Mouse (Mus musculus): ENCODE results near the gene Tomm22. TPM values are rescaled to one million over a fixed set of nuclear protein-coding genes. Genes with fewer than 3 reads are reported as not detected.

Gene Tomm22
- polyA plus RNA-seq, 1 experiment from 2014 or later = 301 TPM

DNA sequence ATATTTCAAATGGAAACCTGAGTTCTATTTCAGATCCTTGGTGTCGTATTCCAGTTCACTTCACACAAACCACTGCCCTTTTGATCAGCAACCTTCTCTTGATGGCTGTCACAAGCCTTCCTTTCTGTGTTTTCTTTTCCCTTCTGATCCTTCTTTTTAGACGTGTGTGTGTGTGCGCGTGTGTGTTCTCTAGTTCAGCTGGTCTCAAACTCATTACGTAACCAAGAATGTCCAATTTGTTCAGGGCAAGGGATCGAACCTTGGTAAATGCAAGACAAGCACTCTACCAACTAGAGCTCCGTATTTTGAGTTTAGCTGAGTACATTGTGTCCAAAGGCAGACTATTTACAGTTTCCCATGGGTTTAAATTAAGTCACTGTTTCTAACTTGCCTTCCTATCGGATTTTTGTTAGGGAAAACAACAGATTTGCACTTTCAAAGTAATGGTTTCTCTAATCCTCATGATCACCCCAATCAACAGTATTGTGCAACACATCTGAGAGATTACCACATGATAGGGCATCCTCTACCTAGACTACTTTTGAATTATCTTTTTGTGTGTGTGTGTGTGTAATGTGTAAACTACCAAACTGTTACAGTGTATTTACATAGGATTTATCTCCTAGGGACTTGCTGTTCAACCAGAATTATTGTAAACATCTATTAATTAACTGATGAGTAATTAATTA is 17.8 kb downstream of the Tomm22 start:
- DNase-seq (ENCODE audit: low spot score) = no peak
- H3K27me3 ChIP-seq (ENCODE audit: insufficient read depth, poor library complexity, severe bottlenecking) = no peaks in the 10 kb centered on the region
- peaks cover 84% of the 10 kb centered on the region for H3K4me1 ChIP-seq (replicated peaks)
- H3K27ac ChIP-seq = peak overlapping the region; percentile 96
- WGBS = 6% methylated on average over 8 of the region's 8 CpGs
- H3K4me3 ChIP-seq = peak overlapping the region; percentile 97
- H3K36me3 ChIP-seq = 0 out of 2 replicates have a peak, but pooled peaks cover 4% of the 10 kb centered on the region
- H3K9me3 ChIP-seq = no peaks in the 10 kb centered on the region

DNA sequence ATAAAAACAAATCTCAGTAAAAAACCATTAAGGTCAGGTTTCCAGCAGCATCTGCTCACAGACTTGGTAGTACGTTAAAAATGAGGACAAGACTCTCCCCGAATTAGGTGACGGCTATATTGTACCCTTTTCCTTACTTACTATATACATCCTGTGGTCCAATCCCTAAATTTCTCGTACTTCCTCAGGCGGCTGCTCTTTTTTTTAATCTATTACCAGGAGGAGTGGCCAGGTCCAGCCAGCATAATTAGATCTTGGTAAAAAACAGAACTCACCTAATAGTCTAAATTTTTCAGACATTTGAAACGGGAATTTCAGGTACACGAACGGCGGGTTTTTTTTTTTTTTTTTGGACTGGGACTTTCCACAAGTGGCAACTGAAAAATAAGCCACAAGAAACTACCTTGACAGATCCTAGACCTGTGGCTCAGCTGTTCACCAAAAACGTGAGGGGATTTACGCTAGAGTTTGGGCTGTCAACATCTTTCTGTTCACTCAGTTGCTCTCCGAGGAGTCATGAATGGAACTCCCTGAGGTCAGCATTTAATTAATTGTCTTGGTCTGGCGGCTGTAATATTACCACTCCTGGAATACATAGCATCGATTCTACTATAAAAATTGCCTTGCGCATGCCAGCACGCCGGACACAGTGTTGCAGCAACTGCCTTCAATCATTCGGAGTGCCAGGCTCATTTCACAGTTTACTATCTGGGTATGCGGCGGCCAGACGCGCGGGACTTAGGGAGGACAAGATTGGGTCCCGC is 19.2 kb downstream of the Tomm22 start:
- WGBS = 16% methylated on average over 24 of the region's 24 CpGs
- Histone ChIP-seq H3K4me1 (replicated peaks) (peaks cover 75% of the 10 kb centered on the region), H3K9me3 (no peaks in the 10 kb centered on the region), H3K27ac (peak overlapping the region; percentile 93), H3K36me3 (peaks cover 15% of the 10 kb centered on the region), H3K27me3 (ENCODE audit: insufficient read depth, poor library complexity, severe bottlenecking) (no peaks in the 10 kb centered on the region), H3K4me3 (peak overlapping the region; percentile 97)
- no peak for DNase-seq (ENCODE audit: low spot score)

DNA sequence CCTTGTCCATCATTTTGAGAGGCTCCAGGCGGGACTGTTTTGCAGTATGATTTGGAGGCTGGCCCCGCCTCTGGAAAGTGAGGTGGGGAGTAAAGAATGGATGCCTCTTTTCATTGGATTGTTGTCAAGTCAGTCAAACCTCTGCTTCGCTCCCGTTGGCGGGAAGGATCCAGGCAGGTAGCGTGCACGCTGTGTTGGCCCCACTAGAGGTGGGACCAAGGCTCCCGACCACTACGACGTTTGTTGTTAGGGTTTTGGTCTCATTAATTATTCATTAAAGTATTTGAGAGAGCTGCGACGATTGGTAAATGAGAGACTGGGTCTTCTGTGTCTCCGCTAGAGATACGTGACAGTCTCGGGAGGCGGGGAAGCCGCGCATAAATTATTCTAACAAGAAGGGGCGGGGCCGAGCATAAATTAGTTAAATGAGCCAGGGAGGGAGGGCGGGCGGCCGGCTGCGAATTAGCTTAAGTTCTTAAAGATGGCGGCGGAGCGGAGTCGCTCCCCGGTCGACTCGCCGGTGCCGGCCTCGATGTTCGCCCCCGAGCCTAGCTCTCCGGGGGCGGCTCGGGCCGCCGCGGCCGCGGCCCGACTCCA is 19.9 kb downstream of the Tomm22 start, which contains the start of gene Gtpbp1:
Gene Gtpbp1 (plus strand): TSS at position 420 of the 597 bp plus-strand sequence.
- Histone ChIP-seq H3K9me3 (no peaks in the 10 kb centered on the region), H3K4me1 (replicated peaks) (peaks cover 69% of the 10 kb centered on the region), H3K27me3 (ENCODE audit: insufficient read depth, poor library complexity, severe bottlenecking) (no peaks in the 10 kb centered on the region), H3K4me3 (peak within 1 kb of the TSS; percentile 97), H3K27ac (peak within 1 kb of the TSS; percentile 93), H3K36me3 (peaks cover 20% of the 10 kb centered on the region)
- under 1% methylated on average over 45 of the region's 45 CpGs for WGBS
- DNase-seq (ENCODE audit: low spot score) = peak; percentile 96

DNA sequence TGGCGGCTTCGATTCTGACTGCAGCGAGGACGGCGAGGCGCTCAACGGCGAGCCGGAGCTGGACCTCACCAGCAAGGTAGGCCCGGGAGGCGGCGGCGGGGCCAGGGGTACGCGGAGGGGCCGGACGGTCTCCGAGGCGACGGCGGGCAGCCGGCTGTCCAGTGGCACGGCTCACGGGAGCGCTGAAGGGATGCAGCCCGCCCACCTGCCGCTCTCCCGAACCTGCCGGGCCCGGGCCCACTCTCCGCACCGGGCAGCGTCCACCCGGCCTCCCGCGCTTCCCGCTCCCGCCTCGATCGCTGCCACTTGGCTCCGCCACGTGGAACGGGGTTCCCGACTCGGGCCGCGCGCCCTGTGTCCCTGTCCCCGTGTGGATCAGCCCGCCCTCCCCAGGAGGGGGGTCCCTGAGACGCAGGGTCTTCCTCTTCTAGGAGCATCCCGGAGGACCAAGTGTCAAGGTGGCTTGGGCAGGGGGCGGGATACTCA is 20.4 kb downstream of the Tomm22 start:
- Histone ChIP-seq H3K4me3 (peak overlapping the region; percentile 97), H3K27ac (peak overlapping the region; percentile 93), H3K4me1 (replicated peaks) (peaks cover 63% of the 10 kb centered on the region), H3K9me3 (no peaks in the 10 kb centered on the region), H3K36me3 (peaks cover 23% of the 10 kb centered on the region), H3K27me3 (ENCODE audit: insufficient read depth, poor library complexity, severe bottlenecking) (no peaks in the 10 kb centered on the region)
- WGBS = under 1% methylated on average over 53 of the region's 53 CpGs
- DNase-seq (ENCODE audit: low spot score) = no peak

DNA sequence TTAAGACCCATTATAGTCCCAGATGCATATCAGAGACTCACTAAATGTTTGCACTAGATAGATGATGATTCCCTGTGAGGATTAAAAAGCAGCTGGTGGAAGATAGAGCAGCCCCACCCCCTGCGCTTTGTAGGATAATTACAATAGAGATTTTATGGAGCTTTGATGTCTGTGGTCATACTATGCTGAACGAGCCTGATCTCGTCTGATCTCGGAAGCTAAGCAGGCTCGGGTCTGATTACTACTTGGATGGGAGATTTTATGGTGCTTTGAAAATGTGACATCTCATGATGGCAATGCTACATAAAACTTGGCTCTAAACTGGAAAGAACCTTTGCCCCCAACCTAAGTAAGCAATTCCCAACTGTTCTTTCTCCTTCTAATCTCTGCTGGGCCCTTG is 21.7 kb downstream of the Tomm22 start:
- Histone ChIP-seq H3K27ac (no peak overlapping the region), H3K4me3 (peak overlapping the region; percentile 97), H3K36me3 (peaks cover 36% of the 10 kb centered on the region), H3K4me1 (replicated peaks) (peaks cover 62% of the 10 kb centered on the region), H3K27me3 (ENCODE audit: insufficient read depth, poor library complexity, severe bottlenecking) (no peaks in the 10 kb centered on the region), H3K9me3 (no peaks in the 10 kb centered on the region)
- DNase-seq (ENCODE audit: low spot score) = no peak
- 90% methylated on average over 5 of the region's 5 CpGs for WGBS

DNA sequence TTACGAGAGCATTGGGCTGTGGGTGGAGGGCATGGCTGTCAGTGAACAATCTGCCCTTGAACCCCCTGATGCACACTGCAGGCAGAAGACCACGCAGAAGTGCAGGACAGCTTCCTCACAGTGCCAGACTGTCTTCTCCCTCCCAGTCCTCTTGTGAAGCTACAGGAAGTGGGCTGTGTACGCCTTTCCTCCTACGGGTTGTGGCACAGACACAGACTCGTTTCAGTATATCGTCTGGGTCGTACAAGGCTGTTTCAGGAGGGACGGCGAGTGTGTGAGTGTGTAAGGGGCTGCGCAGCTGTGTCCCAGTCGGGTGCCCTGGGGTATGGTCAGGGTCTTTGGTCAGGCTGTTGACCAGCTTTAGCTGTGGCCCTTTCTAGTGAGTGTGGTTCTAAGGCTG is 23.1 kb downstream of the Tomm22 start:
- peaks cover 37% of the 10 kb centered on the region for H3K36me3 ChIP-seq
- H3K27ac ChIP-seq = peak overlapping the region; percentile 35
- peaks cover 55% of the 10 kb centered on the region for H3K4me1 ChIP-seq (replicated peaks)
- H3K9me3 ChIP-seq = no peaks in the 10 kb centered on the region
- H3K27me3 ChIP-seq (ENCODE audit: insufficient read depth, poor library complexity, severe bottlenecking) = no peaks in the 10 kb centered on the region
- WGBS = 87% methylated on average over 11 of the region's 11 CpGs
- H3K4me3 ChIP-seq = peak overlapping the region; percentile 18; the same call in 1 of the 2 replicates
- DNase-seq (ENCODE audit: low spot score) = no peak

DNA sequence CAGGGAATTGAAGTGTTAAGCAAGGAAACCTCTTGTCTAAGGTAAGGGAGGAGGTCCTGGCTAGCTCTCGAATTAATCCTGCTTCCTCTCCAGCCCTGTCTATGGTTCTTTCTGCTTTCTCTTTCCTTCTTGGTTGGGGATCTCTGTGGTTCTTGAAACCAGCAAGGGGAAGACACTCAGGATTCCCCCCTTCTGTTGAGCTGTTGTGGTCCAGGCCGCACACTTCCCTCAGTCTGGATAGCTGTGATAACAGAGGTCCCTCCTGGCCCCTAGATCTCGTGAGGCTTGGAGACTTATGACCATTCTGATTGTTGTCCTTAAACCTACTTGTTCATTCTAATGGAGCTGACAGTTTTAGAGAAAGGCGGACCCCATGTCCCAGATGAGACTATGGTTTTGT is 23.9 kb downstream of the Tomm22 start:
- H3K9me3 ChIP-seq = no peaks in the 10 kb centered on the region
- peaks cover 42% of the 10 kb centered on the region for H3K36me3 ChIP-seq
- H3K4me3 ChIP-seq = no peak overlapping the region
- H3K27me3 ChIP-seq (ENCODE audit: insufficient read depth, poor library complexity, severe bottlenecking) = no peaks in the 10 kb centered on the region
- H3K27ac ChIP-seq = no peak overlapping the region
- 90% methylated on average over 4 of the region's 4 CpGs for WGBS
- H3K4me1 ChIP-seq (replicated peaks) = peaks cover 52% of the 10 kb centered on the region
- DNase-seq (ENCODE audit: low spot score) = no peak

DNA sequence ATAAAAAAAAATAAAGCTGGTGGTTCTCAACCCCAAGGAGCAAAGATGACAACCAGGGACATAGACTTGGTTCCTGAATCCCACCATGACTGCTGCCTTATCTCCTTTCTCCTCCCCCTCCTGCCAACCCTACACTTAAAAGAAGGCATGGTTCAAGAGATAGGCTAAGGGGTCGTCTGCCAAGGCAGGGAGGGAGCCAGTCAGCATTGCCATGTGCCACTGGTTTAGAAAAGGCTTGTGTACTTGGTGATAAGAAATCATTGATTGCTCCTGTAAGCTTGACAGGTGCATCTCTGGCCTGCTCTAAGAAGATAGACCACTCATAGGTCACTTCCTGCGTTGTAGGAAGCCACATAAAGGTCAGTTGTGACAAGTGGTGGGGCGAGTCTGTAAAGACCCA is 24.9 kb downstream of the Tomm22 start:
- no peak overlapping the region for H3K4me3 ChIP-seq
- H3K27me3 ChIP-seq (ENCODE audit: insufficient read depth, poor library complexity, severe bottlenecking) = no peaks in the 10 kb centered on the region
- H3K4me1 ChIP-seq (replicated peaks) = peaks cover 44% of the 10 kb centered on the region
- DNase-seq (ENCODE audit: low spot score) = no peak
- WGBS = 73% methylated on average over 3 of the region's 3 CpGs
- no peaks in the 10 kb centered on the region for H3K9me3 ChIP-seq
- peaks cover 44% of the 10 kb centered on the region for H3K36me3 ChIP-seq
- H3K27ac ChIP-seq = no peak overlapping the region

DNA sequence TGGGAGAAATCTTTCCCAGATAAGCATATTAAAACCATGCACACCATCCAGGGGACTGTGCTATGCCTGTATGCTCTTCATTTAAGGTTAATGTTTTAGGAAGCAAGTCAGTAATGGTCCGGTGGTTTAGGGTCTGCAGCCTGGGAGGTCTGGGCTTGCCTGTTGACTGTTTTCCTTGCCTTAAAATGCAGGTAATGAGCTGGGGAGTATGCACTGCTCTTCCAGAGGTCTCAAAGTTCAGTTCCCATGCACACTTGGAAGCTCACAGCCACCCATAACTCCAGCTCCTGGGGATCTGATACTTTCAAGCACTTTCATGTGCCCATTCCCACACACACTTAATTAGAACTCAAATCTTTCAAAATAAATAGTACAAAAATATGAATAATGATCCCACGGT is 25.8 kb downstream of the Tomm22 start:
- Histone ChIP-seq H3K9me3 (no peaks in the 10 kb centered on the region), H3K4me1 (replicated peaks) (peaks cover 40% of the 10 kb centered on the region), H3K27ac (no peak overlapping the region), H3K36me3 (peaks cover 44% of the 10 kb centered on the region), H3K27me3 (ENCODE audit: insufficient read depth, poor library complexity, severe bottlenecking) (no peaks in the 10 kb centered on the region), H3K4me3 (no peak overlapping the region)
- 92% methylated on average over 2 of the region's 2 CpGs for WGBS
- no peak for DNase-seq (ENCODE audit: low spot score)

DNA sequence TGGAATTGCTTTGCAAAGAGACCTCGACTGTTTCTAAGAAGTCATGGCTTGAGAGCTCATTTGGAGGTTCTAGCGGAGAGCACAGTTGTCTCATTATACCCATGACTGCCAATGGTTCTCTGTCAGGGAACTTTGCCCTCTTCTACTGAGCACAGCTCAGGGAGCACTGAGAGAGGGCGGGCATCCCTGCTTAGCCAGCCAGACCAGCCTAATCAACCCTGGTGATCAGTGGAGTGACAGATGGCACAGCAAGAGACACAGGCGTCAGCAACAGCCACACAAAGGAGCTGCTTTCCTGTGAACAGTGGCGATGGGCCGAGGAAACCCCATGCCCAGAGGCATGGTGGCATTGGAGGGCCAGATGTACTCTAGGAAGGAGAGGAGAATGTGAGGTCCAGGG is 26.4 kb downstream of the Tomm22 start:
- peak overlapping the region; percentile 29; the same call in 1 of the 2 replicates for H3K27ac ChIP-seq
- no peak overlapping the region for H3K4me3 ChIP-seq
- peaks cover 35% of the 10 kb centered on the region for H3K4me1 ChIP-seq (replicated peaks)
- 77% methylated on average over 6 of the region's 6 CpGs for WGBS
- no peaks in the 10 kb centered on the region for H3K9me3 ChIP-seq
- H3K36me3 ChIP-seq = peaks cover 44% of the 10 kb centered on the region
- no peak for DNase-seq (ENCODE audit: low spot score)
- H3K27me3 ChIP-seq (ENCODE audit: insufficient read depth, poor library complexity, severe bottlenecking) = no peaks in the 10 kb centered on the region

DNA sequence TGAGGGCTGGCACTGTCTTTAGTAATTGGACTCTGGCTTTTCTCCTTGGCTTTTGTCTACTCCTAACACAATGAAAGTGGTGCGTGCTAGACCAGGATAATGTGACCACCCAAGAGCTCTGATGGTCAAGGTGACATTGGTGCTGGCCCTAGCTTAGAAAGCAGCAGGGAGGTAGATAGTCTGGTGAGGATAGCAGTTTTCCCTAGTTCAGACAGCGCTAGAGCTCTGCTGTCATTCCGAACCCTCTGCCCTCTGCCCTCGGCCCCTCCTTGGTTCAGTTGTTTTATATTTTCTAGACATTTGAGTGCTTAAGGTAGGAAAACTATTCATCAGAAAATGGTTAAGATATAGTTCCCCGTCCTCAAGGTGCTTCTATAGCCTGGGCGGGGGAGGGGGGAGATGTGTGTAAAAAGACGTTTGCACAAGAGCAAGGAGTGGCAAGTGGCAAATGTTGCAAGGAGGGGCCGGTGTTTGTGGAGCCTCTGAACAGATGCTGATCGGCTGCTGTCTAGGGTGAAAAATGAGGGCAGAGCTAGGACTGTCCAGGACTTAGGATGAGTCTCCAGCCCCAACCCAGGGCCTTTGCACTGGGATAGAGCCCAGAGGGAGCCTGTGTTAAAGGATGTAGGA is 27.0 kb downstream of the Tomm22 start:
- Histone ChIP-seq H3K4me1 (replicated peaks) (peaks cover 28% of the 10 kb centered on the region), H3K4me3 (no peak overlapping the region), H3K9me3 (no peaks in the 10 kb centered on the region), H3K27me3 (ENCODE audit: insufficient read depth, poor library complexity, severe bottlenecking) (no peaks in the 10 kb centered on the region), H3K27ac (no peak overlapping the region), H3K36me3 (peaks cover 44% of the 10 kb centered on the region)
- 82% methylated on average over 9 of the region's 9 CpGs for WGBS
- no peak for DNase-seq (ENCODE audit: low spot score)

DNA sequence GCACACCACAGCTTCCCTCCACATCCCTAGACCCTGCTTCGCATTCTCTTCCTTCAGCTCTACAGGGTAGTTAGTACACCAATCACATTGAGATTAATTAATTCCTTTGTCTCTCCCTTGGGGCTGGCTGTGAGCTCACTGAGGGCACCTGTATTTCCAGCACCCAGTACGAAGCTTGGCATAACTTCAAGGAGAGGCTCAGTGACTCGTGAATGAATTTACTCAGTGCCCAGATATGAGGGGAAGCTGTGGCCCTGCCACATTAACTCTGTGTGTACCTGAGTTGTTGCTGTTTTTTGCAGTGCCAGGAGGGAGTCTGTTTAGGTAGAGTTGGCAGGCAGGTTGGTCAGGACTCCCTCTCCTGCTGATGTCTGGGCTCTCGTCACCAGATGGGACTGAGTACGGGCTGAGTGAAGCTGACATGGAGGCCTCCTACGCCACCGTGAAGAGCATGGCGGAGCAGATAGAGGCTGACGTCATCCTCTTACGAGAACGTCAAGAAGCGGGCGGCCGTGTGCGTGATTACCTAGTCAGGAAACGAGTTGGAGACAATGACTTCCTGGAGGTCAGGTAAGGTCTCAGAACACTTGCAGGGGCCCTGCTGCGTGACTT is 36.0 kb downstream of the Tomm22 start:
- whole genome bisulfite sequencing = 94% methylated on average over 17 of the region's 17 CpGs
- Histone ChIP-seq H3K4me1 (replicated peaks) (no peaks in the 10 kb centered on the region), H3K36me3 (peaks cover 55% of the 10 kb centered on the region), H3K27me3 (ENCODE audit: insufficient read depth, poor library complexity, severe bottlenecking) (no peaks in the 10 kb centered on the region), H3K27ac (no peak overlapping the region), H3K4me3 (no peak overlapping the region), H3K9me3 (no peaks in the 10 kb centered on the region)
- no peak for DNase-seq (ENCODE audit: low spot score)
